Mouse (Mus musculus) olfactory bulb, adult 2 months (tissue): Measurements from ENCODE around the gene Dcaf7. TPM values are rescaled to one million over a fixed set of nuclear protein-coding genes. Genes with fewer than 3 reads are reported as not detected.

Experiments used
- H3K27ac ChIP-seq: fragments of 200-500 bp; 2 replicates; pipeline ENCODE4 v1.5.1; 2012; ENCODE audit warnings: low read depth, low read length; ENCODE audit not compliant: insufficient read depth
- H3K4me1 ChIP-seq: fragments of 200-500 bp; 2 replicates; pipeline ENCODE4 v1.6.1; 2012; ENCODE audit warnings: low read length; ENCODE audit not compliant: control insufficient read depth, insufficient read depth
- H3K4me3 ChIP-seq: fragments of 200-500 bp; 2 replicates; pipeline ENCODE4 v1.5.1; 2012; ENCODE audit warnings: mild to moderate bottlenecking, low read depth, low read length, moderate library complexity; ENCODE audit not compliant: insufficient read depth
- CTCF ChIP-seq: fragments of 200-500 bp; IDR thresholded peaks from 2 replicates; pipeline ENCODE4 v1.5.1; 2012; ENCODE audit warnings: low read depth, mild to moderate bottlenecking, low read length, moderate library complexity; ENCODE audit not compliant: insufficient read depth
- POLR2A ChIP-seq: fragments of 200-500 bp; IDR thresholded peaks from 2 replicates; pipeline ENCODE4 v1.6.1; 2012; ENCODE audit warnings: mild to moderate bottlenecking, low read depth, low read length, moderate library complexity; ENCODE audit not compliant: insufficient read depth
- WGBS: fragments of 180-500 bp; shearing (Covaris S2); methylation state at CpG from one replicate; pipeline ENCODE4 v1.1.7; 2018; 5-methylcytosine and 5-hydroxymethylcytosine counted together
- polyA plus RNA-seq: library from polyadenylated mRNA; stranded (reverse); fragments of >200 nt; gene quantifications from 2 replicates; pipeline ENCODE4 v1.2.4, GENCODE M21; 2012; ENCODE audit warnings: low replicate concordance; ENCODE audit not compliant: missing spikeins, insufficient read depth, insufficient read length

Dcaf7 gene
- polyA plus RNA-seq, 1 experiment = 52.7 TPM

GRCm38 (mm10) chr11:106076321-106076720 is 39.6 kb downstream of the Dcaf7 start:
- Histone ChIP-seq H3K4me3 (no peak overlapping the region), H3K27ac (no peak overlapping the region), H3K4me1 (no peaks in the 10 kb centered on the region)
- 2% methylated on average over 4 of the region's 4 CpGs for WGBS
- TF ChIP-seq CTCF = peak; percentile 67; the same call in 1 of the 2 replicates
- no peak for TF ChIP-seq POLR2A

GRCm38 (mm10) chr11:106083708-106084701 is 47.3 kb downstream of the Dcaf7 start, which contains the start of gene Map3k3:
TSS of gene Map3k3 (plus strand) at chr11:106084613.
- peak within 1 kb of the TSS; percentile 98 for H3K4me3 ChIP-seq
- H3K27ac ChIP-seq = peak within 1 kb of the TSS; percentile 73
- no peaks in the 10 kb centered on the region for H3K4me1 ChIP-seq
- 0 out of 2 replicates have a peak, but pooled peaks have one; percentile 18 for TF ChIP-seq CTCF
- TF ChIP-seq POLR2A = peak; percentile 83
- under 1% methylated on average over 69 of the region's 69 CpGs for WGBS

- no peak for TF ChIP-seq CTCF
- no peak for TF ChIP-seq POLR2A
- Histone ChIP-seq H3K27ac (peak overlapping the region; percentile 73), H3K4me3 (peak overlapping the region; percentile 98), H3K4me1 (no peaks in the 10 kb centered on the region)
- WGBS = under 1% methylated on average over 52 of the region's 61 CpGs
Observed at GRCm38 (mm10) chr11:106084911-106085561, 48.4 kb downstream of the Dcaf7 start.

- Histone ChIP-seq H3K4me3 (no peak overlapping the region), H3K27ac (no peak overlapping the region), H3K4me1 (no peaks in the 10 kb centered on the region)
- no peak for TF ChIP-seq POLR2A
- no peak for TF ChIP-seq CTCF
- 92% methylated on average over 1 of the region's 1 CpGs for WGBS
Observed at GRCm38 (mm10) chr11:106098223-106098622, 61.6 kb downstream of the Dcaf7 start.

- Histone ChIP-seq H3K27ac (no peak overlapping the region), H3K4me3 (no peak overlapping the region), H3K4me1 (peaks cover 3% of the 10 kb centered on the region; the same call in 1 of the 2 replicates)
- TF ChIP-seq CTCF (no peak), POLR2A (no peak)
- WGBS = 38% methylated on average over 3 of the region's 3 CpGs
Observed at GRCm38 (mm10) chr11:106102866-106103265, 66.2 kb downstream of the Dcaf7 start.

GRCm38 (mm10) chr11:106106047-106106587 is 69.4 kb downstream of the Dcaf7 start:
- Histone ChIP-seq H3K4me1 (peaks cover 3% of the 10 kb centered on the region; the same call in 1 of the 2 replicates), H3K4me3 (no peak overlapping the region), H3K27ac (no peak overlapping the region)
- TF ChIP-seq POLR2A (no peak), CTCF (no peak)
- WGBS = 79% methylated on average over 8 of the region's 8 CpGs

Other genes with a start within 250 kb of the Dcaf7 start
- not detected in 2 replicates for gene Cyb561, start 83.5 kb upstream of the Dcaf7 start, polyA plus RNA-seq
- not detected in 2 replicates for gene Ace, start 68.9 kb upstream of the Dcaf7 start, polyA plus RNA-seq
- gene Ace3, start 42.2 kb upstream of the Dcaf7 start, polyA plus RNA-seq = not detected in 2 replicates
- gene Kcnh6, start 28.7 kb upstream of the Dcaf7 start, polyA plus RNA-seq = not detected in 2 replicates
- not detected in 2 replicates for gene Taco1, start 29.2 kb downstream of the Dcaf7 start, polyA plus RNA-seq
- gene Map3k3, start 47.7 kb downstream of the Dcaf7 start, polyA plus RNA-seq = not detected in 2 replicates
- gene Gm10840, start 124.0 kb downstream of the Dcaf7 start, polyA plus RNA-seq = not detected in 2 replicates
- gene Limd2, start 124.0 kb downstream of the Dcaf7 start, polyA plus RNA-seq = 164 and 291 TPM in 2 replicates
- 209 TPM in 1 of 2 replicates, not detected in the other for gene Strada, start 165.3 kb downstream of the Dcaf7 start, polyA plus RNA-seq
- gene Ccdc47, start 179.5 kb downstream of the Dcaf7 start, polyA plus RNA-seq = not detected in 2 replicates
- not detected in 2 replicates for gene Ddx42, start 180.1 kb downstream of the Dcaf7 start, polyA plus RNA-seq
- not detected in 2 replicates for gene Ftsj3, start 219.2 kb downstream of the Dcaf7 start, polyA plus RNA-seq
- not detected in 2 replicates for gene Psmc5, start 219.3 kb downstream of the Dcaf7 start, polyA plus RNA-seq
- gene Smarcd2, start 236.1 kb downstream of the Dcaf7 start, polyA plus RNA-seq = not detected in 2 replicates
- not detected in 2 replicates for gene Tcam1, start 239.8 kb downstream of the Dcaf7 start, polyA plus RNA-seq